Mouse (Mus musculus): Measurements from ENCODE around the gene 4833439L19Rik. TPM values are rescaled to one million over a fixed set of nuclear protein-coding genes. Genes with fewer than 3 reads are reported as not detected.

Gene 4833439L19Rik
- polyA plus RNA-seq, 1 experiment: 39.8 TPM

GRCm38 (mm10) chr13:54596107-54596690 is 31.0 kb upstream of the 4833439L19Rik start:
- Histone ChIP-seq H3K27ac (ENCODE audit: insufficient read depth, low read length) (no peak overlapping the region), H3K4me3 (ENCODE audit: extremely low read depth, insufficient read depth, insufficient read length) (no peak overlapping the region), H3K36me3 (ENCODE audit: control insufficient read depth, insufficient read depth, low read length) (no peaks in the 10 kb centered on the region; the same call in 1 of the 2 replicates), H3K4me1 (ENCODE audit: control insufficient read depth, insufficient read depth, insufficient read length) (0 out of 2 replicates have a peak, but pooled peaks cover 1% of the 10 kb centered on the region), H3K27me3 (ENCODE audit: control insufficient read depth, insufficient read depth, low read length) (no peaks in the 10 kb centered on the region)
- TF ChIP-seq POLR2A (IDR thresholded peaks at IDR 0.05; ENCODE audit: low read depth, low read length) (no peak), CTCF (IDR thresholded peaks at IDR 0.05; ENCODE audit: extremely low read depth, insufficient read depth, insufficient read length, insufficient replicate concordance) (no peak)
- WGBS: 92% methylated on average over 8 of the region's 8 CpGs
- no peak for DNase-seq (ENCODE audit: low read depth in 1 of 2, low spot score in 2 of 2)

DNA sequence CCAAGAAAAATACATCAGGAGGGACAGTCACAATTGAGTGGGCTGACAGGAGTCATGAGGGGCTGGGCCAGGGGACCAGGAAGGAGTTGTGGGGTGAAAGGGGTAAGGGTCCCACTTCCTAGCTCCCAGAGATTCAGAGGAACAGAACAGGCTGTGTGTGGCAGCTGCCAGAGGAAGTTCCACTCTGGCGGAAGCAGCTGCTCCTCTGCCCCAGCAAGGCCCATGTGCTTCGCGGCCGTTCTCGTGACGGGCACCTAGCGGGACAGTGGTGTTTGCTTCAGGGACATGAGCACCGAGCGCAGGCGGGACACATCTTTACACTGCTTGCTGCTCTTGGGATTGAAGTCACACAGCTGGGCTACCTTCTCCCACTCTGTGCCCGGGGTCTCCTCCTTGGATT is 28.4 kb upstream of the 4833439L19Rik start:
- Histone ChIP-seq H3K4me3 (ENCODE audit: extremely low read depth, insufficient read depth, insufficient read length) (no peak overlapping the region), H3K27me3 (ENCODE audit: control insufficient read depth, insufficient read depth, low read length) (no peaks in the 10 kb centered on the region), H3K36me3 (ENCODE audit: control insufficient read depth, insufficient read depth, low read length) (no peaks in the 10 kb centered on the region), H3K4me1 (ENCODE audit: control insufficient read depth, insufficient read depth, insufficient read length) (0 out of 2 replicates have a peak, but pooled peaks cover 5% of the 10 kb centered on the region), H3K27ac (ENCODE audit: insufficient read depth, low read length) (no peak overlapping the region)
- 86% methylated on average over 11 of the region's 11 CpGs for WGBS
- TF ChIP-seq CTCF (IDR thresholded peaks at IDR 0.05; ENCODE audit: extremely low read depth, insufficient read depth, insufficient read length, insufficient replicate concordance) (no peak), POLR2A (IDR thresholded peaks at IDR 0.05; ENCODE audit: low read depth, low read length) (no peak)
- no peak for DNase-seq (ENCODE audit: low read depth in 1 of 2, low spot score in 2 of 2)

GRCm38 (mm10) chr13:54591776-54592356 is 26.6 kb upstream of the 4833439L19Rik start:
- Histone ChIP-seq H3K27me3 (ENCODE audit: control insufficient read depth, insufficient read depth, low read length) (no peaks in the 10 kb centered on the region), H3K4me3 (ENCODE audit: extremely low read depth, insufficient read depth, insufficient read length) (no peak overlapping the region), H3K27ac (ENCODE audit: insufficient read depth, low read length) (no peak overlapping the region), H3K36me3 (ENCODE audit: control insufficient read depth, insufficient read depth, low read length) (no peaks in the 10 kb centered on the region), H3K4me1 (ENCODE audit: control insufficient read depth, insufficient read depth, insufficient read length) (0 out of 2 replicates have a peak, but pooled peaks cover 5% of the 10 kb centered on the region)
- no peak for DNase-seq (ENCODE audit: low read depth in 1 of 2, low spot score in 2 of 2)
- WGBS: 81% methylated on average over 8 of the region's 8 CpGs
- TF ChIP-seq POLR2A (IDR thresholded peaks at IDR 0.05; ENCODE audit: low read depth, low read length) (no peak), CTCF (IDR thresholded peaks at IDR 0.05; ENCODE audit: extremely low read depth, insufficient read depth, insufficient read length, insufficient replicate concordance) (no peak)

- peak; percentile 94 to 96 for DNase-seq (ENCODE audit: low read depth in 1 of 2, low spot score in 2 of 2)
- Histone ChIP-seq H3K4me3 (ENCODE audit: extremely low read depth, insufficient read depth, insufficient read length) (peak within 1 kb of the TSS; percentile 85), H3K27ac (ENCODE audit: insufficient read depth, low read length) (peak within 1 kb of the TSS; percentile 57), H3K4me1 (ENCODE audit: control insufficient read depth, insufficient read depth, insufficient read length) (0 out of 2 replicates have a peak, but pooled peaks cover 5% of the 10 kb centered on the region), H3K36me3 (ENCODE audit: control insufficient read depth, insufficient read depth, low read length) (peaks cover 5% of the 10 kb centered on the region), H3K27me3 (ENCODE audit: control insufficient read depth, insufficient read depth, low read length) (no peaks in the 10 kb centered on the region)
- WGBS: under 1% methylated on average over 51 of the region's 51 CpGs
- TF ChIP-seq CTCF (IDR thresholded peaks at IDR 0.05; ENCODE audit: extremely low read depth, insufficient read depth, insufficient read length, insufficient replicate concordance) (no peak), POLR2A (IDR thresholded peaks at IDR 0.05; ENCODE audit: low read depth, low read length) (peak; percentile 4; the same call in 1 of the 2 replicates)
Observed at GRCm38 (mm10) chr13:54589996-54590951, 25.0 kb upstream of the 4833439L19Rik start, which contains the start of the genes Nop16 and Higd2a. Gene Nop16, minus strand, starts transcription at chr13:54590090. Gene Higd2a, plus strand, starts transcription at chr13:54590207.

DNA sequence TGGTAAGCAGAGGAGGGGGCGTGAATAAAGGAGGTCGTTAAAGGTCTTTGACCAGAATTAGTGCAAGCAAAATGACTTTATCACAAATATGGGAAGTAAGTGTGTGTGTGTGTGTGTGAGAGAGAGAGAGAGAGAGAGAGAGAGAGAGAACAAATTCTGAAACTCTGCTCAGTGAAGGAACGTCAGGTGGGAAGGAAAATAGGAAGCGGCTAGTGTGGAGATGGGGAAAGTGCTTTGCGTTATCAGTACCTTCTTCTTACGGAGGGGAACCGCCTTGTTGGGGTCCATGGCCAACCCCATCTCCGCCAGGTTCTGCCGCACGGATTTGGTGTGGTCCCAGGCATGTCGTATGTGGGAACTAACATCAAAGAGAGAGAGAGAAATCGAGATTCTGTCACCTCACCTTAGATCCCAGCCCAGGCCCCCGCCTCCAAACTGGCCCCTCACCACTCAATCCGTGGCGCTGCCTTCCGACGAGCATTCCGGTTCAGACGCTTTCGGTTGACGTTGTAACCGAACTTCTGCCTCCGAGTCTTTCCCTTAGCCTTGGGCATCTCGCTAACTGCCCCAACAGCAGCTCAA is 24.3 kb upstream of the 4833439L19Rik start:
- Histone ChIP-seq H3K4me1 (ENCODE audit: control insufficient read depth, insufficient read depth, insufficient read length) (0 out of 2 replicates have a peak, but pooled peaks cover 5% of the 10 kb centered on the region), H3K4me3 (ENCODE audit: extremely low read depth, insufficient read depth, insufficient read length) (peak overlapping the region; percentile 85), H3K27ac (ENCODE audit: insufficient read depth, low read length) (peak overlapping the region; percentile 24; the same call in 1 of the 2 replicates), H3K36me3 (ENCODE audit: control insufficient read depth, insufficient read depth, low read length) (peaks cover 10% of the 10 kb centered on the region), H3K27me3 (ENCODE audit: control insufficient read depth, insufficient read depth, low read length) (no peaks in the 10 kb centered on the region)
- TF ChIP-seq CTCF (IDR thresholded peaks at IDR 0.05; ENCODE audit: extremely low read depth, insufficient read depth, insufficient read length, insufficient replicate concordance) (no peak), POLR2A (IDR thresholded peaks at IDR 0.05; ENCODE audit: low read depth, low read length) (no peak)
- WGBS: under 1% methylated on average over 24 of the region's 24 CpGs
- DNase-seq (ENCODE audit: low read depth in 1 of 2, low spot score in 2 of 2): no peak

DNA sequence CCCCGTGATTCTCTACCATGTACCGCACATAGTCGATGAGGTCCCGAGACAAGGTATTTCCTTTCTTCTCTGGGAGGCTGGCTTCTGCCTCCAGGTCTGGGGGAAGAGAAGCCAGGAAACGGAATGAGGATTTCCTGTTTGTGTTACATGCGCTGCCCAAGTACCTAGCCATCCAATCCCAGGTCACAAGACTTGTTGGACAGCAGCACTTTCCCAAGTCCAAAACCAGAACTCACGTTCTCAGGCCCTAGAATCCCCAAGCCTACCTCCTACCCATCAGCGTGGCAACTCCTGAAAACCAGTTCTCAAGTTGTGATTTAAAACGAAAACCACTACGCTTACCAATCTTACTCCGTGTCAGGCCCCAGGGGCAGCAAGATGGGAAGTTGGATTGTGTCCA is 20.6 kb upstream of the 4833439L19Rik start:
- no peak overlapping the region for H3K27ac ChIP-seq (ENCODE audit: insufficient read depth, low read length)
- H3K4me3 ChIP-seq (ENCODE audit: extremely low read depth, insufficient read depth, insufficient read length): no peak overlapping the region
- 91% methylated on average over 11 of the region's 11 CpGs for WGBS
- TF ChIP-seq CTCF (IDR thresholded peaks at IDR 0.05; ENCODE audit: extremely low read depth, insufficient read depth, insufficient read length, insufficient replicate concordance): no peak
- TF ChIP-seq POLR2A (IDR thresholded peaks at IDR 0.05; ENCODE audit: low read depth, low read length): no peak
- H3K27me3 ChIP-seq (ENCODE audit: control insufficient read depth, insufficient read depth, low read length): no peaks in the 10 kb centered on the region
- peaks cover 18% of the 10 kb centered on the region for H3K36me3 ChIP-seq (ENCODE audit: control insufficient read depth, insufficient read depth, low read length)
- DNase-seq (ENCODE audit: low read depth in 1 of 2, low spot score in 2 of 2): no peak
- peaks cover under 1% of the 10 kb centered on the region; the same call in 1 of the 2 replicates for H3K4me1 ChIP-seq (ENCODE audit: control insufficient read depth, insufficient read depth, insufficient read length)
